Mouse (Mus musculus) midbrain, embryonic 10.5 days (tissue): ENCODE measurements around the gene Pycr1. TPM values are rescaled to one million over a fixed set of nuclear protein-coding genes. Genes with fewer than 3 reads are reported as not detected.

Source experiments
- DNase-seq: peaks from one replicate; pipeline ENCODE4 v3.0.0-alpha.2; 2017; ENCODE audit warnings: low spot score
- H3K27ac ChIP-seq: fragments of 300-500 bp; sonication (generic); replicated peaks from 2 replicates; pipeline ENCODE4 v1.5.1; 2016; ENCODE audit warnings: mild to moderate bottlenecking
- H3K27me3 ChIP-seq: fragments of 300-500 bp; sonication (generic); 2 replicates; pipeline ENCODE4 v1.6.1; 2016; ENCODE audit warnings: low read depth, mild to moderate bottlenecking; ENCODE audit not compliant: poor library complexity, severe bottlenecking
- H3K36me3 ChIP-seq: fragments of 300-500 bp; sonication (generic); 2 replicates; pipeline ENCODE4 v1.6.1; 2016; ENCODE audit warnings: mild to moderate bottlenecking, moderate library complexity
- H3K4me1 ChIP-seq: fragments of 300-500 bp; sonication (generic); 2 replicates; pipeline ENCODE4 v1.6.1; 2016
- H3K4me3 ChIP-seq: fragments of 300-500 bp; sonication (generic); 2 replicates; pipeline ENCODE4 v1.5.1; 2016; ENCODE audit warnings: mild to moderate bottlenecking, moderate library complexity
- H3K9me3 ChIP-seq: fragments of 300-500 bp; sonication (generic); replicated peaks from 2 replicates; pipeline ENCODE4 v1.6.1; 2016; ENCODE audit warnings: mild to moderate bottlenecking
- WGBS: fragments of 180-500 bp; shearing (Covaris S2); methylation state at CpG from one replicate; pipeline ENCODE4 v1.1.7; 2016; 5-methylcytosine and 5-hydroxymethylcytosine counted together
- polyA plus RNA-seq: library from polyadenylated mRNA; unstranded; fragments of >200 nt; fragmentation: Nextera tagmentation; extraction: Ambion mirVana; gene quantifications from 2 replicates; pipeline ENCODE4 v1.2.1, GENCODE M21; 2016

The Pycr1 gene
- polyA plus RNA-seq, 1 experiment from 2014 or later = 43.4 TPM

DNA sequence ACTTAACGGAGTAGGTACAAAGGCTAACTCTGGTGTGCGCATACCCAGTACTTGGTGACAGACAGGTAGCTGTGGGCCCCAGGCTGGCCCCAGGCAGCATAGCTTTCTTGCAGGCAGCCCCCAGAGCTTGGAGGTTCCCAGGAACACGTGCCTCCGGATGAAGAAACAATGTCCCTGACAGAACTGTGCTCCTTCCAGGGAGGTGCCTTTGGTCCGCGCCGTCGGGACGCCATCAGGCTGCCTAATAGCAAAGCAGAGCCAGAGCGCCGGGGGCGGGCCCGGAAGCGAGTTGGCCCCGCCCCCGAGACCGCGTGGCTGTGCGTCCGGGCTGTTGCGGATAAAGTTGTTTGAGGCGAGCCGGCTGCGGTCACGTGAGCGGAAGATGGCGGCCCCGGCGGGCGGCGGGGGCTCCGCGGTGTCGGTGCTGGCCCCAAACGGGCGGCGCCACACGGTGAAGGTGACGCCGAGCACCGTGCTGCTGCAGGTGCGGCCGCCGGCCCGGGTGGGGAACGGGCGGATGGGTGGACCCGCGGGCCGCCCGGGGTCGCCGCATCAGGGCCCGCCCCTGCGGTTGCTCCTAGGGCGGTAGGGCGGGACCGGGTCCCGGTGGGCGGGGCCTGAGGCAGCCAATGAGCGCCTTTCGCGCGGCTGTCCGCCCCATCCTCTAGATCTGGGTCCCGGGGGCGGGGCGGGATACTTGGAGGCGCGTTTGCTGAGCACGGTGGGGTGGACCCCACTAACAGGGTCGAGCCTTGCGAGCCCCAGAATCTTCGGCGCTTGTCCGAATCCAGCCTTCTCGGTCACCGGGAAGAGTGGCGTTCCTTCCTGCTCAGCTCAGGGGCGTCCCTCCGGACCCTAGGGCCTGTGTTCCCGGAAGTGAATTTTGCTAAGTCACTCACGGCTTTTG is 29.4 kb upstream of the Pycr1 start, which contains the start of gene Aspscr1:
TSS of gene Aspscr1 (plus strand) at position 287 of the 907 bp plus-strand sequence.
- H3K27me3 ChIP-seq = no peaks in the 10 kb centered on the region
- peak within 1 kb of the TSS; percentile 80 for H3K4me3 ChIP-seq
- H3K4me1 ChIP-seq = peaks cover 23% of the 10 kb centered on the region
- no peaks in the 10 kb centered on the region for H3K9me3 ChIP-seq
- H3K36me3 ChIP-seq = peaks cover 28% of the 10 kb centered on the region
- 2% methylated on average over 83 of the region's 83 CpGs for WGBS
- H3K27ac ChIP-seq = peak within 1 kb of the TSS; percentile 99
- DNase-seq = peak; percentile 94

DNA sequence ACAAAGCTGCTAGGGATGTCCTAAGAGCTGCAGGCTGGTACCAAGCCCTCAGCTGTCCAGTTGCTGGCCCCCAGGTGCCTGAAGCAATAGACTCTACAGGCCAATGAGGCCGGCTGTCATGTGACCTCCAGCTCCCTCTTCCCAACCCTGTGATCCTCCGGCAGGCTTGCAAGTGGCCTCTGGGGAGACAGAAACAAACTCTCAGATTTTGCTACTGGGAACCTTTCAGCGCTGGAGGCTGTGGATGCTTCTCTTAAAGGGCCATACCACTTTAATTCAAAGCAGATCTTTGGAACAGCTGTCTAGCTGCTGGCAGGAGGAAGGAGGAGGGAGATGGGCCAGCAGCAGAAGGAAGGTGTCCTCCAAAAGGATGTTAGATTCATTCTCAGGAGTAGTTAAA is 23.0 kb upstream of the Pycr1 start:
- H3K36me3 ChIP-seq = no peaks in the 10 kb centered on the region
- 14% methylated on average over 3 of the region's 3 CpGs for WGBS
- H3K27me3 ChIP-seq = peaks cover 50% of the 10 kb centered on the region
- no peaks in the 10 kb centered on the region for H3K9me3 ChIP-seq
- DNase-seq = no peak
- no peak overlapping the region for H3K27ac ChIP-seq
- no peak overlapping the region for H3K4me3 ChIP-seq
- H3K4me1 ChIP-seq = peaks cover 18% of the 10 kb centered on the region

DNA sequence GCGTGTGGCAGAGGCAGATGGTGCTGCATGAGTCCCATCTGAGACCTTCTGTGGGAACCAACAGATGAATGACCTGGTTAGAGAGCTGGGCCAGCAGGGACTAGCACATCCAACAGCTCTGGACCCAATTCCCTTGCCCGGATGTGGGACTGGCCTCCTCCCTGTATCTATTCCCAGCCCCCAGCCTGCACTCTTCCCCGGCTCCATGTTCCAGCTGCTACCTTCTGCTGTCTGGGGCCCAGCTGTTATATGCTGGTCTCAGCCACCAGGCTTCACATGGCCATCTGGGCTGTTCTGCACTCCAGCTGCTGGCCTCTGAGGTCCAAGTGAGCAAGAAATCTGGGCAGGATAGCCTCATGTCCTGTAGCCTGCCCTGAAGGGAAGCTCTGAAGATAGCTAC is 21.8 kb upstream of the Pycr1 start:
- H3K4me3 ChIP-seq = no peak overlapping the region
- peaks cover 62% of the 10 kb centered on the region for H3K27me3 ChIP-seq
- no peak overlapping the region for H3K27ac ChIP-seq
- H3K9me3 ChIP-seq = no peaks in the 10 kb centered on the region
- no peak for DNase-seq
- H3K36me3 ChIP-seq = no peaks in the 10 kb centered on the region
- 86% methylated on average over 3 of the region's 3 CpGs for WGBS
- H3K4me1 ChIP-seq = peaks cover 28% of the 10 kb centered on the region

DNA sequence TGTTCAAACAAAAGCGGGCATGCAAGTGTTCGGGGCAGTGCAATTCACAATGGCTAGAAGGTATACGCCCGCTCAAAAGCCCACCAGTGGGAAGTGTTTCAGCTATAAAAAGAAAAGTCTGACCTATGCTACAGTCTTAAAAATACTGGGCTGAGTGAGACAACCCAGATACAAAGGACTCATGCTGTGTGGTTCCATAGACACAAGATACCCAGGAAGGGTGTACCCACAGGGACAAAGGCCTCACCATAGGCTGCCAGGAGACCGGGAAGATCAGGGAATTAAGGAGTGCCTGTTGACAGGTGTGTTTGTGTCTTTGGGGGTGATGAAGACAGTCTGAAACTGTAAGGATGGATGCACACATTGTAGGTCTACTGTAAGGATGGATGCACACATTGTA is 20.1 kb upstream of the Pycr1 start:
- no peaks in the 10 kb centered on the region for H3K36me3 ChIP-seq
- 71% methylated on average over 5 of the region's 5 CpGs for WGBS
- peaks cover 79% of the 10 kb centered on the region for H3K27me3 ChIP-seq
- H3K4me1 ChIP-seq = peaks cover 45% of the 10 kb centered on the region
- no peak for DNase-seq
- H3K9me3 ChIP-seq = no peaks in the 10 kb centered on the region
- H3K27ac ChIP-seq = no peak overlapping the region
- H3K4me3 ChIP-seq = no peak overlapping the region

DNA sequence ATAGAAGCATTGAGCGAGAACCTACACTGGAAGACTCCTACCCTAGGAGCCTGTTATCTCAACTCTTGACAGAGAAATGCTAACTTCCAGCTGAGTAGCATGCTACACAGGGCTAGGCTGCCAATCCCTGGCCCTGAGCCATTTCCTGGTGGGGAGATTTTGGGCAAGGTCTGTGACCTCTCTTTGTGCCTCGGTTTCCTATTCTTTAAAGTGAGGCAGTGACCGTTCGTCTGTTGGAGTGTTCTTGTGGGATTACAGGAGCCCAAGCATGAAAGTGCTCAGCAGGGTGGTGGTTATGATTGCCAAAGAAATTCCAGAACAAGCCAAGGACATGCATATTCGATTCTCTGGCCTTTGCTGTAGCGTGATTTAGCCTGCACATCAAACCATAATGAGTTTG is 19.2 kb upstream of the Pycr1 start:
- H3K27me3 ChIP-seq = peaks cover 88% of the 10 kb centered on the region
- H3K36me3 ChIP-seq = no peaks in the 10 kb centered on the region
- H3K4me1 ChIP-seq = peaks cover 47% of the 10 kb centered on the region
- WGBS = 37% methylated on average over 6 of the region's 6 CpGs
- no peak for DNase-seq
- H3K9me3 ChIP-seq = no peaks in the 10 kb centered on the region
- H3K4me3 ChIP-seq = no peak overlapping the region
- H3K27ac ChIP-seq = no peak overlapping the region

DNA sequence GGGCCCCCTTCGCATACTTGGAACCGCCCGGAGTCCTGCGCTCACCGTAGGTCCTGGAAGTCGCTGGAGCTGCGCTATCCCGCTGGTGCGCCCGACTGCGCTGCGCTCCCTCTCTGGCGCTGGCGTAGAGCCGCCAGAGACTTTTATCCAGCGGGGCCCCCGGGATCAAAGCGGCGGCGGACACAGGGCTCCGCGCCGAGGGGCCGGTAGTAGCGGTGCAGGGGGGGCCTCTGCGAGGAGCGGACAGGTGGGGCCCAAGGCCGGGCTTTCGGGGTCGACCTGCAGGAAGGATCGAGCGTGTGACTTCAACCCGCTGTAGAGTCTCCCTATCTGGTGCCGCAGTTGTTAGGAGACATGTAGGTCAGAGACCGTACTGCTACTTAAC is 17.5 kb upstream of the Pycr1 start, which contains the start of gene Notum:
TSS of gene Notum (minus strand) at position 100 of the 385 bp plus-strand sequence.
- H3K27ac ChIP-seq = peak within 1 kb of the TSS; percentile 69

DNA sequence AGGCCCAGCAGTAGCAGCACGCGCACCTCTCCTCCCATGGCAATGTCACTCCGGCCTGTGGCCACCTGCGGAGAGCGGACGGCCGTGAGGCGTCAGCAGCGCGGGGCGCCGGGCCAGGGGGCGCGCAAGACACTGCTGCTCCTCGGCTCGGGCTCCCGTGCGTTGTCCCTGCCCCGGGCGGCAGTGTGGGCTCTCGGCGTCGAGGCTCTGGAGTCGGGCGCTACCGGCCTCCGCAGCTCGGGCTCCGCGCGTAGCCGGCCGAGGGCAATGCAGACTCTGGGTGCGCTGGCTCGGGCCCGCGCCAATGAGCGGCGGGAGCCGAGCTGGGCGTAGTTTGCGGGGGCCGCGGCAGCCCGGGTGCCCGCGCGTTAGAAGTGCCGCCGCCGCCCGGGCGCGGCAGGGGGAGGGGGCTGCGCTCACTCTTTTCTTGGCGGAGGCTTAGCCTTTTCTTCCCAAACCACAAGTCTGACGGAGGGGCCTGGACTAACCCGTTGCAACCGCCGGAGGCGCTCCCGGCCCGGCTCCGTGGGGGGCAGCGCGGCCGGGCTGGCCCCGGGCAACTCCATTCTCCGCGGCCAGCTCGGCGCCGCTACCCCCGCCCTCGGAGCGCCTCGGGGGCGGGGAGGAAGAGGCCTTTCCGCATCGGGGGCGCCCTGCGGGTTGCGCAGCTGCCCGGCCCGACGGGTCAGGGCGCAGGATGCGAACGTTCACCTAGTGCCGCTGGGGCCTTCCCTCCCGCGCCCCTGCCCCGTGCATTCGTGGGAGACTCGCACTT is 16.9 kb upstream of the Pycr1 start:
- H3K27ac ChIP-seq = peak overlapping the region; percentile 69
- peaks cover 99% of the 10 kb centered on the region for H3K27me3 ChIP-seq
- peak overlapping the region; percentile 53 for H3K4me3 ChIP-seq
- peaks cover 36% of the 10 kb centered on the region for H3K4me1 ChIP-seq
- under 1% methylated on average over 95 of the region's 95 CpGs for WGBS
- peak; percentile 67 for DNase-seq
- H3K36me3 ChIP-seq = no peaks in the 10 kb centered on the region
- no peaks in the 10 kb centered on the region for H3K9me3 ChIP-seq

More for the DNA sequence above, 17.5 kb upstream of the Pycr1 start, which contains the start of gene Notum:
- Histone ChIP-seq H3K36me3 (no peaks in the 10 kb centered on the region), H3K4me3 (peak within 1 kb of the TSS; percentile 53), H3K9me3 (no peaks in the 10 kb centered on the region), H3K27me3 (peaks cover 99% of the 10 kb centered on the region), H3K4me1 (peaks cover 38% of the 10 kb centered on the region)
- DNase-seq = no peak
- under 1% methylated on average over 35 of the region's 35 CpGs for WGBS

DNA sequence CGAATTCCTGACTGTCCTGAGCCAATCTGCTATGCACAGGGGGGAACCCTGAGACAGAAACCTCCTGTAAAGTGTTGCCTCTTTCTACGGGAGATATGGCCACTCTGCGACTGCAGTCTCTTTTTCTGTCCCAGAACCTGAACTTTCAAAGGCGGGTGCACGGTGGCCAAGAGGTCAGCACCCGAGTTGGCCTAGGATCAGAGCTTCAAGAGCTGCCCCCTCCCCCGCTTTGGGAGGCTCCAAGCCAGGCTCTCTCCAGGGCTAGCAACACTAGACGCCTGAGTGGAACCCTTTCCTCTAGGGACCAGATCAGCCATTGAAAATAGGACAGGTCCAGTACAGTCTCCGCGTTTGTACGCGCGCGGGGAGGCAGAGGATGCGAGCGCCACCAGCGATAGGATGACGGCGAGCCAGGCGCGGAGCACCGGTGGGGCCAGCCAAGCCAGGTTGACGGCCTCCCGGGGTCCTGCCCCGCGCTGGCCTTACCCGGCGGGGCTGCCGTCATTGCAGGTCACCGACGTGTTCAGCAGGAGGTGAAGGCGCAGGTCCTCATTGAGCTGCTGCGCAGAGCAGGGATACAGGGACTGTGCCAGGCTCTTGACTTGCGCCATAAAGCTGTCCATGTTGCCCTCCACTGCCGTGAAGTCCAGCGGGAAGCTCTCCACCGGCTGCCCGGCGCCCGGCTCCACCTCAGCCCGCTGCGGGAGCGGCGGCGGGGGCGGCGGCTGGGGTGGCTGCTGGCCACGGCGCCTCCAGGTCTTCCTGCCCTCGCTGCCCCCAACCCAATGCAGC is 16.1 kb upstream of the Pycr1 start:
- Histone ChIP-seq H3K36me3 (no peaks in the 10 kb centered on the region), H3K27ac (peak overlapping the region; percentile 69; the same call in 1 of the 2 replicates), H3K4me1 (peaks cover 33% of the 10 kb centered on the region), H3K4me3 (peak overlapping the region; percentile 53), H3K9me3 (no peaks in the 10 kb centered on the region), H3K27me3 (peaks cover 93% of the 10 kb centered on the region)
- no peak for DNase-seq
- 3% methylated on average over 50 of the region's 50 CpGs for WGBS

DNA sequence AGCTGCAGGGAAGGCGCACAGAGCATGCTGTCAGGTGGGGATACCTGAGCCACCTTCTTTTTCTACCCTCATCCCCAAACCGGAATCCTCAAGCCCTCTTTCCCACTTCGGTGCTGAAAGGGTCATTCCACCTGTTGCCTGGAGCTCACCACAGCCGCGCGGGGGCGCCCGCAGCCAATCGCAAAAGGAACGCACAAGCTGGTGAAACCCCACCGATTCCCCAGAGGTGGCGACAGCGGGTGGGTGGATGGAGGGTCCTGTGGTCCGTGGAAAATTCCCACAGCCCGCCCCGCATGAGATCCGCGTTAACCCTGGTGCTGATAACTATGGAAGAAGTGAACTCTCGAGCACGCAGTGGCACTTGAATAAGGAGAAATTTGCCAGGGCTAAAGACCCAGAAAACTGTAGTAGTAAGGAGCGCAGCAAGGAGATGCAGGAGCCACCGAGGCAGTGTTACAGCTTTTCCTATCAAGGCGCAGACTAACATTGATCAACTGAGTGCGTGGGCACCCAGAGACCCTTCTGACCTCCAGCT is 15.4 kb upstream of the Pycr1 start:
- H3K4me3 ChIP-seq = peak overlapping the region; percentile 53
- peak; percentile 78 for DNase-seq
- H3K36me3 ChIP-seq = no peaks in the 10 kb centered on the region
- WGBS = 3% methylated on average over 24 of the region's 24 CpGs
- peaks cover 33% of the 10 kb centered on the region for H3K4me1 ChIP-seq
- peaks cover 89% of the 10 kb centered on the region for H3K27me3 ChIP-seq
- H3K9me3 ChIP-seq = no peaks in the 10 kb centered on the region
- H3K27ac ChIP-seq = no peak overlapping the region

DNA sequence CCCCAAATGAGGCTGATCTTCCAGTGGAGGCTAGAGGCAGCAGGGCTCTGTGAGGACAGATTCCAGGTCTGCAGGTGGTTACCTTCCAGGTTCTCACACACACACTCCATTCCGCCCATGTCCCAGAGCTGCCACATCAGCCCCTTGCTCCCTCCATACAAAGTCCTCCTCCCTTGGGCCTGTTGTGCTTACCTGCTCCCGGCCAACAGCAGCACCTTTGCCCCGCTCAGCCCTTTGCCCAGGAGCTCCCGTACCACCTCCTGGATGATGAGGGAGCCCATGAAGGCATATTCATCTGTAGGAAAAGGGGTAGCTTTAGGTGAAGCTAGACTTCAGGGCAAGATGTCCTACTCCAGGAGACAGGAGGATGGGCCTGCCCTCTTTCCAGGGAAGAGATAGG is 13.7 kb upstream of the Pycr1 start:
- DNase-seq = no peak
- Histone ChIP-seq H3K36me3 (no peaks in the 10 kb centered on the region), H3K9me3 (no peaks in the 10 kb centered on the region), H3K27me3 (peaks cover 73% of the 10 kb centered on the region), H3K4me1 (peaks cover 29% of the 10 kb centered on the region), H3K27ac (no peak overlapping the region), H3K4me3 (no peak overlapping the region)
- WGBS = 83% methylated on average over 4 of the region's 4 CpGs

DNA sequence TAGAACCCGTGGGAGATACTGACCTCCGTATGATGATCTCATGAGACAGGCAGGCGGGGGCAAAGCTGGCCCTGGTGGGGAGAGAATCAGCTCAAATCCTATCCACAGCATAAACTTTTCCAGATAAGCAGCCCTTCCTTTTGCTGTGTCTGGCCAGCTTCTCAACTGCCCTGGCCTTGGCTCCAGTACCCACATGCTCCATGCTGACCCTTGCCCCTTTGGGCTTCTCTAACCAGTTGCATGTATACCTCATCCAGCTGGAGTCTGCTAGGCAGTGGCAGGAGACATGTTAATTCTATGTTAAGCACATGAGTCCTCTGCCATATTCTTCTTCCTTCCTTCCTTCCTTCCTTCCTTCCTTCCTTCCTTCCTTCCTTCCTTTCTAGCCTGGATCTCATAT is 11.2 kb upstream of the Pycr1 start:
- Histone ChIP-seq H3K36me3 (no peaks in the 10 kb centered on the region), H3K4me3 (no peak overlapping the region)

DNA sequence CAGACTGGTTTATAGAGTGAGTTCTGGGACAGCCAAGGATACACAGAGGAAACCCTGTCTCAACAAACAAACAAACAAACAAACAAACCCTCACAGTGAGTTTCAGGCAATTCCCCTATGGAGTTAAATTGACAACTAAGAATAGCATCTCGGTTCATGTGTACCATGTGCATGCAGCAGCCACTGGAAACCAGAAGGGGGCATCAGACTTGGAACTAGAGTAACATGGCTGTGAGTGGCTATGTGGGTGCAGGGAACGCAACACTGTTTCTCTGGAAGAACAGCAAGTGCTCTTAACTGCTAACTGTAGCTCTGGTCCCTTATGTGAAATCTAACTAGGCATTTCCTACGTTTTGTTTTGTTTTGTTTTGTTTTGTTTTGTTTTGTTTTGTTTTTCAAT is 8.3 kb upstream of the Pycr1 start:
- WGBS = 63% methylated on average over 3 of the region's 3 CpGs
- Histone ChIP-seq H3K9me3 (no peaks in the 10 kb centered on the region), H3K4me1 (peaks cover 9% of the 10 kb centered on the region), H3K4me3 (no peak overlapping the region), H3K27ac (no peak overlapping the region), H3K27me3 (peaks cover 30% of the 10 kb centered on the region), H3K36me3 (no peaks in the 10 kb centered on the region)
- DNase-seq = no peak

More for the DNA sequence above, 11.2 kb upstream of the Pycr1 start:
- Histone ChIP-seq H3K27ac (no peak overlapping the region), H3K9me3 (no peaks in the 10 kb centered on the region), H3K4me1 (peaks cover 13% of the 10 kb centered on the region), H3K27me3 (peaks cover 47% of the 10 kb centered on the region)
- 88% methylated on average over 3 of the region's 3 CpGs for WGBS
- no peak for DNase-seq
